Mouse (Mus musculus) embryonic facial prominence, embryonic 11.5 days (tissue): Measurements from ENCODE around the gene Rrp15. TPM values are rescaled to one million over a fixed set of nuclear protein-coding genes. Genes with fewer than 3 reads are reported as not detected.

Experiments used
- ATAC-seq: fragments of 200-750 bp; cut with Nextera tagmentation; replicated peaks from 2 replicates; pipeline ENCODE4 v1.8.0; 2017; ENCODE audit warnings: low read depth; ENCODE audit not compliant: insufficient number of reproducible peaks, low FRiP score, low TSS enrichment
- DNase-seq: peaks from one replicate; pipeline ENCODE4 v3.0.0-alpha.2; 2015; ENCODE audit warnings: low spot score
- H3K27ac ChIP-seq: fragments of 300-500 bp; sonication (generic); replicated peaks from 2 replicates; pipeline ENCODE4 v1.5.1; 2014; ENCODE audit warnings: mild to moderate bottlenecking, low read depth, low read length, control low read depth
- H3K27me3 ChIP-seq: fragments of 300-500 bp; sonication (generic); 2 replicates; pipeline ENCODE4 v1.6.1; 2014; ENCODE audit warnings: mild to moderate bottlenecking, low read length, moderate library complexity, mixed read lengths; ENCODE audit not compliant: control insufficient read depth, insufficient read depth
- H3K36me3 ChIP-seq: fragments of 300-500 bp; sonication (generic); replicated peaks from 2 replicates; pipeline ENCODE4 v1.6.1; 2014; ENCODE audit warnings: low read depth, mild to moderate bottlenecking, low read length, moderate library complexity, mixed read lengths; ENCODE audit not compliant: control insufficient read depth, insufficient read depth
- H3K4me1 ChIP-seq: fragments of 300-500 bp; sonication (generic); 2 replicates; pipeline ENCODE4 v1.6.1; 2014; ENCODE audit warnings: low read length, mixed read lengths; ENCODE audit not compliant: control insufficient read depth, insufficient read depth
- H3K4me2 ChIP-seq: fragments of 300-500 bp; sonication (generic); 2 replicates; pipeline ENCODE4 v1.6.1; 2014; ENCODE audit warnings: low read depth, mild to moderate bottlenecking, control low read depth, low read length, moderate library complexity
- H3K4me3 ChIP-seq: fragments of 300-500 bp; sonication (generic); 2 replicates; pipeline ENCODE4 v1.5.1; 2014; ENCODE audit warnings: low read depth, low read length, control low read depth
- H3K9ac ChIP-seq: fragments of 300-500 bp; sonication (generic); replicated peaks from 2 replicates; pipeline ENCODE4 v1.6.1; 2014; ENCODE audit warnings: mild to moderate bottlenecking, control low read depth, low read length
- H3K9me3 ChIP-seq: fragments of 300-500 bp; sonication (generic); replicated peaks from 2 replicates; pipeline ENCODE4 v1.6.1; 2016; ENCODE audit warnings: mild to moderate bottlenecking, low read length, inconsistent platforms, mixed read lengths; ENCODE audit not compliant: control insufficient read depth
- WGBS: fragments of 180-500 bp; shearing (Covaris S2); extraction: QIAGEN DNeasy Blood & Tissue Kit; methylation state at CpG from one replicate; pipeline ENCODE4 v1.1.7; 2014; 5-methylcytosine and 5-hydroxymethylcytosine counted together
- polyA plus RNA-seq: library from polyadenylated mRNA; unstranded; fragments of >200 nt; fragmentation: Nextera tagmentation; extraction: Ambion mirVana; gene quantifications from 2 replicates; pipeline ENCODE4 v1.2.1, GENCODE M21; 2014

The Rrp15 gene
- 86.4 and 87.4 TPM in 2 replicates for polyA plus RNA-seq

- Histone ChIP-seq H3K4me2 (peak within 1 kb of the TSS; percentile 76), H3K27me3 (no peaks in the 10 kb centered on the region), H3K4me1 (no peaks in the 10 kb centered on the region), H3K4me3 (peak within 1 kb of the TSS; percentile 74), H3K9me3 (no peaks in the 10 kb centered on the region), H3K9ac (peak within 1 kb of the TSS; percentile 81), H3K36me3 (no peaks in the 10 kb centered on the region), H3K27ac (0 out of 2 replicates have a peak within 1 kb of the TSS, but pooled peaks have one; percentile 43)
- ATAC-seq (peak; percentile 92), DNase-seq (peak; percentile 93)
- under 1% methylated on average over 46 of the region's 46 CpGs for WGBS
These were observed at the start of gene Rrp15 for GRCm38 (mm10) chr1:186748724-186749653. Rrp15 (minus strand) TSS chr1:186749358.

- H3K4me2 ChIP-seq = no peak overlapping the region
- H3K27ac ChIP-seq = no peak overlapping the region
- no peak for DNase-seq
- no peak for ATAC-seq
- no peaks in the 10 kb centered on the region for H3K36me3 ChIP-seq
- H3K4me3 ChIP-seq = no peak overlapping the region
- H3K27me3 ChIP-seq = no peaks in the 10 kb centered on the region
- no peaks in the 10 kb centered on the region for H3K9me3 ChIP-seq
- H3K9ac ChIP-seq = no peak overlapping the region
- H3K4me1 ChIP-seq = no peaks in the 10 kb centered on the region
- WGBS = 58% methylated on average over 6 of the region's 6 CpGs
These were observed 48.8 kb upstream of the Rrp15 start for GRCm38 (mm10) chr1:186797991-186798390.

- no peak for ATAC-seq
- 85% methylated on average over 4 of the region's 4 CpGs for WGBS
- Histone ChIP-seq H3K4me1 (no peaks in the 10 kb centered on the region), H3K4me2 (no peak overlapping the region), H3K36me3 (no peaks in the 10 kb centered on the region), H3K4me3 (no peak overlapping the region), H3K27me3 (no peaks in the 10 kb centered on the region), H3K9ac (no peak overlapping the region), H3K9me3 (no peaks in the 10 kb centered on the region), H3K27ac (no peak overlapping the region)
- DNase-seq = no peak
These were observed 36.2 kb upstream of the Rrp15 start for GRCm38 (mm10) chr1:186785359-186785758.

- DNase-seq (no peak), ATAC-seq (no peak)
- Histone ChIP-seq H3K9ac (no peak overlapping the region), H3K27me3 (no peaks in the 10 kb centered on the region), H3K9me3 (no peaks in the 10 kb centered on the region), H3K36me3 (no peaks in the 10 kb centered on the region), H3K27ac (no peak overlapping the region), H3K4me2 (no peak overlapping the region), H3K4me3 (no peak overlapping the region), H3K4me1 (no peaks in the 10 kb centered on the region)
- WGBS = 77% methylated on average over 2 of the region's 2 CpGs
These were observed 31.7 kb upstream of the Rrp15 start for GRCm38 (mm10) chr1:186780826-186781225.

GRCm38 (mm10) chr1:186773124-186773523, 24.0 kb upstream of the Rrp15 start:
- H3K4me2 ChIP-seq = no peak overlapping the region
- DNase-seq (no peak), ATAC-seq (no peak)
- H3K36me3 ChIP-seq = no peaks in the 10 kb centered on the region
- no peak overlapping the region for H3K9ac ChIP-seq
- no peak overlapping the region for H3K27ac ChIP-seq
- no peaks in the 10 kb centered on the region for H3K4me1 ChIP-seq
- WGBS = 75% methylated on average over 3 of the region's 3 CpGs
- H3K9me3 ChIP-seq = no peaks in the 10 kb centered on the region
- no peak overlapping the region for H3K4me3 ChIP-seq
- H3K27me3 ChIP-seq = no peaks in the 10 kb centered on the region

- no peaks in the 10 kb centered on the region for H3K4me1 ChIP-seq
These were observed 23.5 kb upstream of the Rrp15 start for GRCm38 (mm10) chr1:186772547-186773077.

GRCm38 (mm10) chr1:186772005-186772404, 22.8 kb upstream of the Rrp15 start:
- H3K36me3 ChIP-seq = no peaks in the 10 kb centered on the region
- no peak overlapping the region for H3K4me3 ChIP-seq
- H3K4me1 ChIP-seq = no peaks in the 10 kb centered on the region
- ATAC-seq (no peak), DNase-seq (no peak)
- H3K4me2 ChIP-seq = no peak overlapping the region
- no peaks in the 10 kb centered on the region for H3K9me3 ChIP-seq
- no peak overlapping the region for H3K9ac ChIP-seq
- no peaks in the 10 kb centered on the region for H3K27me3 ChIP-seq
- no peak overlapping the region for H3K27ac ChIP-seq
- 78% methylated on average over 6 of the region's 6 CpGs for WGBS

More at GRCm38 (mm10) chr1:186772547-186773077, 23.5 kb upstream of the Rrp15 start:
- Histone ChIP-seq H3K27me3 (no peaks in the 10 kb centered on the region), H3K4me3 (no peak overlapping the region), H3K9ac (no peak overlapping the region), H3K27ac (no peak overlapping the region), H3K9me3 (no peaks in the 10 kb centered on the region), H3K4me2 (no peak overlapping the region), H3K36me3 (no peaks in the 10 kb centered on the region)
- 74% methylated on average over 8 of the region's 8 CpGs for WGBS
- ATAC-seq (no peak), DNase-seq (no peak)

- DNase-seq (no peak), ATAC-seq (no peak)
- no peaks in the 10 kb centered on the region for H3K36me3 ChIP-seq
- no peak overlapping the region for H3K27ac ChIP-seq
- no peaks in the 10 kb centered on the region for H3K9me3 ChIP-seq
- 72% methylated on average over 5 of the region's 5 CpGs for WGBS
- H3K27me3 ChIP-seq = no peaks in the 10 kb centered on the region
- no peak overlapping the region for H3K4me2 ChIP-seq
- no peak overlapping the region for H3K4me3 ChIP-seq
- no peaks in the 10 kb centered on the region for H3K4me1 ChIP-seq
- no peak overlapping the region for H3K9ac ChIP-seq
These were observed 21.5 kb upstream of the Rrp15 start for GRCm38 (mm10) chr1:186770659-186771058.
